Mouse (Mus musculus) retina, embryonic 14.5 days (tissue): ENCODE results near the gene Dnah8.
"Not testable (repeated sequence)": the region's sequence is repeated elsewhere in the genome, so short reads cannot be mapped to it uniquely, and the experiment has no call there.

ENCODE experiments used
- DNase-seq: peaks from one replicate; pipeline ENCODE4 v3.0.0-alpha.2; 2015; ENCODE audit warnings: low spot score

Dnah8 gene

GRCm38 (mm10) chr17:30624132-30624531 lies at the start of gene Dnah8:
Dnah8 (plus strand) TSS chr17:30624354.
- DNase-seq: not testable (repeated sequence)

DNA sequence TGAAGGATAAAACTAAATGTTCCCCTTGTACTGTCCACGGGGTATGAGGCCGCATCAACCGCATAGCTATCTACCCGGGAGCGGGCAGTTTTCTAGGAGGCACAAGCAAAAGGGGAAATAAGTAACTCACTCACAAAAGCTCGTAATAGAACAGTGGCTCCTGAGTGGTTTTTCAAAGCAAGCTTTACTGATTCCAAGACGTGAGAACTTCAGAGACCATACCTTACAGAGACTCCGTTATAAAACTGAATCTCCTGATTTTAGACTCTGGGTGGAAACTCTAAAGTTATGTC lies 49.4 kb upstream of the Dnah8 start:
- DNase-seq: no peak

- DNase-seq: no peak
These were observed 48.8 kb upstream of the Dnah8 start for GRCm38 (mm10) chr17:30575121-30575904.

GRCm38 (mm10) chr17:30575941-30576773 lies 48.0 kb upstream of the Dnah8 start, which contains the start of gene Btbd9:
Btbd9 (minus strand) TSS chr17:30576488.
- DNase-seq: peak; percentile 94

GRCm38 (mm10) chr17:30576946-30577345 lies 47.2 kb upstream of the Dnah8 start:
- no peak for DNase-seq

- no peak for DNase-seq
These were observed 43.4 kb upstream of the Dnah8 start for GRCm38 (mm10) chr17:30580781-30581180.

GRCm38 (mm10) chr17:30581201-30581600 lies 43.0 kb upstream of the Dnah8 start:
- DNase-seq: no peak

DNA sequence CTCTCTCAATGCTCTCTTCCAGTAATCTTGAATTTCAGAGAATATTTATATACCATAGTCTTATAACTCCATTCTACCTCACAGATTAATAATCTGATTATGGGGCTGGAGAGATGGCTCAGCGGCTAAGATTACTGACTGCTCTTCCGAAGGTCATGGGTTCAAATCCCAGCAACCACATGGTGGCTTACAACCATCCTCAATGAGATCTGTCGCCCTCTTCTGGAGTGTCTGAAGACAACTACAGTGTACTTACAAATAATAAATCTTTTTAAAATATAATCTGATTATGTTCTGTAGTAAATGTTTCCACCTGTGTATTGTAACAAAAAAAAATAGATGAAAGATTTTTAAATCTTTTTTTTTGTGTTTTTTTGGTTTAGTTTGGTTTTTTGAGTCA lies 41.8 kb upstream of the Dnah8 start:
- DNase-seq: no peak

- no peak for DNase-seq
These were observed 40.7 kb upstream of the Dnah8 start for GRCm38 (mm10) chr17:30583258-30584001.

GRCm38 (mm10) chr17:30590417-30591198 lies 33.5 kb upstream of the Dnah8 start:
- DNase-seq: peak; percentile 90

GRCm38 (mm10) chr17:30594407-30594806 lies 29.7 kb upstream of the Dnah8 start:
- no peak for DNase-seq

DNA sequence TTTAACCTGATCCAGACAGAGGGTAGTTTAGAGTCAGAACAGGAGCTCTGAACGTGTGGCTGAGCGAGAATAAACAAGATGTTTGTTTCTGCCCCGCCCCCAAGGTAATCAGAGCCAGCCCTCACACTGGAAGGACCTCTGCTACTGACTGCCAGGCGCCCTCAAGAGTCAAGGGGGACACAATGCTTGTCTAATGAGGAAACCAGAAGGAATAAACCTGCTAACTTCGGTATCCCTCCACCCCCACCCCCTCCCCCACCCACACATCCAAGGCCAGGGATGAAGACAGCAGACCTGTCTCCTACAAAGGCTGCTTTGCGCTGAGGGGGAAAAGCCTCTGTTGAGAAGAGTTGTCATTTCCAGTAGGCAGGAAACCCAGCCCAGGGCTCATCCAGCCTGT lies 29.3 kb upstream of the Dnah8 start:
- DNase-seq: no peak

- DNase-seq: peak; percentile 35
These were observed 26.4 kb upstream of the Dnah8 start for GRCm38 (mm10) chr17:30597786-30598185.

- DNase-seq: no peak
These were observed 25.9 kb upstream of the Dnah8 start for GRCm38 (mm10) chr17:30598300-30598699.

GRCm38 (mm10) chr17:30602175-30602574 lies 22.0 kb upstream of the Dnah8 start:
- no peak for DNase-seq

- DNase-seq: no peak
These were observed 19.9 kb upstream of the Dnah8 start for GRCm38 (mm10) chr17:30604296-30604695.

- DNase-seq: no peak
These were observed 19.2 kb upstream of the Dnah8 start for GRCm38 (mm10) chr17:30605001-30605400.

GRCm38 (mm10) chr17:30606206-30606605 lies 17.9 kb upstream of the Dnah8 start:
- DNase-seq: no peak

GRCm38 (mm10) chr17:30606634-30607081 lies 17.5 kb upstream of the Dnah8 start:
- DNase-seq: no peak

DNA sequence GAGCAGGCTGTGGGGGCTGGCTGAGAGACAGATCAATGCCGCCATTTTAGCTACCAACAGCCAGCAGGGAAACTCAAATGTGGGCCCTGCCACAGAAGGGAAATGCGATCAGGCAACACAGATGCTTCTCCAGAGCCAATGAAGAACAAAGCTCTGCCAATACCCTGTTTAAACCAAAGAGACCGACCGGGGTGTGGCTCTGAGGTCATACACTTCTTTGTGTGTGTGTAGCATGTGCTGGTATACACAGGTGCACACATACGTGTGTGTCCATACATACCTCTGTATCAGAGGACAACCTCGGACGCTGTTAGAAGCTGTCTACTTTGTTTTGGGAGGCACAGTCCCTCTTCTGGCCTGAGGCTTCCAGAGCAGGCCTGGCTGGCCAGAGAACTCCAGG lies 16.8 kb upstream of the Dnah8 start:
- DNase-seq: no peak

GRCm38 (mm10) chr17:30607909-30608495 lies 16.2 kb upstream of the Dnah8 start:
- peak; percentile 56 for DNase-seq
